Mouse (Mus musculus) stomach, embryonic 15.5 days (tissue): ENCODE measurements around the gene Astl. TPM values are rescaled to one million over a fixed set of nuclear protein-coding genes. Genes with fewer than 3 reads are reported as not detected.

Experiments
- ATAC-seq: fragments of 200-750 bp; cut with Nextera tagmentation; 2 replicates; pipeline ENCODE4 v1.8.0; 2017; ENCODE audit warnings: low read depth, moderate number of reproducible peaks, moderate TSS enrichment; ENCODE audit not compliant: insufficient read depth, low FRiP score
- H3K27ac ChIP-seq: fragments of 300-500 bp; sonication (generic); 2 replicates; pipeline ENCODE4 v1.5.1; 2015; ENCODE audit warnings: mild to moderate bottlenecking, inconsistent platforms
- H3K27me3 ChIP-seq: fragments of 300-500 bp; sonication (generic); replicated peaks from 2 replicates; pipeline ENCODE4 v1.6.1; 2015; ENCODE audit warnings: inconsistent platforms
- H3K36me3 ChIP-seq: fragments of 300-500 bp; sonication (generic); 2 replicates; pipeline ENCODE4 v1.6.1; 2015; ENCODE audit warnings: inconsistent platforms
- H3K4me1 ChIP-seq: fragments of 300-500 bp; sonication (generic); 2 replicates; pipeline ENCODE4 v1.6.1; 2015; ENCODE audit warnings: inconsistent platforms
- H3K4me2 ChIP-seq: fragments of 300-500 bp; sonication (generic); 2 replicates; pipeline ENCODE4 v1.6.1; 2015; ENCODE audit warnings: mild to moderate bottlenecking, inconsistent platforms
- H3K4me3 ChIP-seq: fragments of 300-500 bp; sonication (generic); replicated peaks from 2 replicates; pipeline ENCODE4 v1.5.1; 2015; ENCODE audit warnings: inconsistent platforms
- H3K9ac ChIP-seq: fragments of 300-500 bp; sonication (generic); 2 replicates; pipeline ENCODE4 v1.6.1; 2015; ENCODE audit warnings: inconsistent platforms
- H3K9me3 ChIP-seq: fragments of 300-500 bp; sonication (generic); 2 replicates; pipeline ENCODE4 v1.6.1; 2016; ENCODE audit warnings: inconsistent platforms
- WGBS: fragments of 180-500 bp; shearing (Covaris S2); methylation state at CpG from one replicate; pipeline ENCODE4 v1.1.7; 2015; 5-methylcytosine and 5-hydroxymethylcytosine counted together
- polyA plus RNA-seq: library from polyadenylated mRNA; unstranded; fragments of >200 nt; fragmentation: Nextera tagmentation; extraction: Ambion mirVana; gene quantifications from 2 replicates; pipeline ENCODE4 v1.2.1, GENCODE M21; 2015

Gene Astl
- polyA plus RNA-seq, 1 experiment from 2014 or later, result not detected

DNA sequence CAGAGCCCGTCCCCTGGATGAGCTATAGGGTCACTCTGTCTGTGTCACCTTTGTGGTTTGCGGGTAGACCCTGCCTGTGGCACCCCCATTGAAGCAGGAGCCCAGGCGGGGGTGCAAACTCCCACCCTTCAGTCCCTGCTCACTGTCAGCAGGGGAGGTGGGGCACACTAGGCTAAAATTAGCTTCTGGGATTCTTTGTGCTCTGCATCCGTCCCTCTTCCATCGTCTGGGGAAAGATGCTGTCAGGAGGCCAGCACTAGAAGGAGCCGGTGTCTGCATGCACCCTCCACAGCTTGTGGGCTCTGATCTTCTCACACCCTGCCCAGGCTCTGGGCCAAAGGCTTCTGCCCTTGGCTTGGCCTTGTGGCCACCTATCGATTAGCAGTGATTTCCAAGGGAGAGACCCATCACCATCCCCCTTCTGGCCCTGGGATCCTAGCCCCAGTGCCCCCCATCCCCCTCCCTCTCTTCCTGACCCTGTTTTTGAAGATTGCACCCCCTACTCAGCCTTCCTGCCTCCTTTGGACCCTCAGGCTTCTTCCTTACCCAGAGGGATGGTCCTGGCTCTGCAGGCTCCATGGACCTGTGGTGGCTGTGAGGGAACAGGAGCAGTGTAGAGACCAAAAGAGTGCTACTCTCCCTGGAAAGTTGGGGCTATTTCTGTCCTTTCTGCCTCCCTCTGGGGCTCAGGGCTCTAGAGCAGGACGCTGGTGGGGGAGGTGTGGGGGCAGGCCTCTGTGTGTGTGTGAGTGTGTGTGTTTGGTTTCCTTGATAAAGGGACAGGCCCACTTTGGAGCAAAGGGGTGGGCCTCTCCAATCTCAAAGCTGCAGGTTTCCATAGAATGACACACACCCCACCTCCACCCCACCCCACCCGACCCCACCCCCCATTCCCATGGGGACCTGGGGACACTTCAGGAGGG lies 32.4 kb downstream of the Astl start:
- no peak overlapping the region for H3K9ac ChIP-seq
- no peaks in the 10 kb centered on the region for H3K36me3 ChIP-seq
- peak overlapping the region; percentile 57; the same call in 1 of the 2 replicates for H3K27ac ChIP-seq
- peaks cover 8% of the 10 kb centered on the region; the same call in 1 of the 2 replicates for H3K27me3 ChIP-seq
- WGBS, result 26% methylated on average over 9 of the region's 9 CpGs
- H3K4me1 ChIP-seq, result peaks cover 14% of the 10 kb centered on the region
- H3K9me3 ChIP-seq, result no peaks in the 10 kb centered on the region
- H3K4me3 ChIP-seq, result no peak overlapping the region
- peak overlapping the region; percentile 8 for H3K4me2 ChIP-seq
- peak; percentile 90 for ATAC-seq

DNA sequence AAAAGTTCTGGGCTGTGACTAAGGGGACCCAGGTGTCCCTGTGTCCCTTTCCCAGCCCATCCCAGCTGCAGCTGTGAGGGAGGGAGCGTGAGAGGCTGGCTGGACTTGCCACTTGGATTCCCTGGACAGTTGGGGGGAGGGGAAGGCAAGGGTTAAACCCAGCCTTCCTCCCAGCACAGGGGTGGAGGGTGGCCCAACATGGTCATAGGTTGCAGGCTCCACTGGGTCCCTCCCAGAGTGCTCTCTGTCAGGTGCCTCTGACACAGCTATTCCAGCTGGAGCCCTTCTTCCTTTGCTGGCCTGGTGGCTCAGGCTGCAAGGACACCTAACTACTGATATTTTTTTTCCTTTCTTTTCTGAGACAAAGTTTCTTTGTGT lies 33.0 kb downstream of the Astl start:
- peaks cover 14% of the 10 kb centered on the region for H3K4me1 ChIP-seq
- H3K9me3 ChIP-seq, result no peaks in the 10 kb centered on the region
- H3K4me3 ChIP-seq, result no peak overlapping the region
- peak; percentile 80 for ATAC-seq
- no peak overlapping the region for H3K9ac ChIP-seq
- H3K27ac ChIP-seq, result 0 out of 2 replicates have a peak overlapping the region, but pooled peaks have one; percentile 35
- WGBS, result no CpG with 5 or more reads among the region's 1 CpGs
- H3K27me3 ChIP-seq, result 0 out of 2 replicates have a peak, but pooled peaks cover 2% of the 10 kb centered on the region
- no peaks in the 10 kb centered on the region for H3K36me3 ChIP-seq
- peak overlapping the region; percentile 8 for H3K4me2 ChIP-seq

DNA sequence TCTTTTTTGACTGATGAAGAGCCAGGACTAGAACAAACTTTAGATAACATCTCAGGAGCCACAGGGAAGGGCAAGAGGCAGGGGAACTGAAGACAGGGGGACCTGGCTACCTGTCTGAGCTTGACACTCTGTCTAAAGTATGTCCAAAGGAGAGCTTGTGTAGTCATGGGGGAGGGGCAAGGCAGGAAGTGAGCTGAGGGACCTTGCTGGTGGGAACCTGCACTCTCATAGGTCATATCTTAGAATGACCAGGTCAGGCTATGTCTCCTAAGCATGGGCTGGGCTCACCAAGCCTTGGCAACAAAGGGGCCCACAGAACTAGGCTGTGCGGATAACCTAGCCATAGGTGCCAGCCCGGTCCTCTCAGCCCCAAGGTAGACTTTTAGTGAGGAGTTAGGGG lies 33.6 kb downstream of the Astl start:
- 0 out of 2 replicates have a peak overlapping the region, but pooled peaks have one; percentile 35 for H3K27ac ChIP-seq
- ATAC-seq, result no peak
- 87% methylated on average over 2 of the region's 2 CpGs for WGBS

GRCm38 (mm10) chr2:127374131-127374530 lies 35.7 kb downstream of the Astl start:
- Histone ChIP-seq H3K36me3 (no peaks in the 10 kb centered on the region), H3K27ac (no peak overlapping the region), H3K4me2 (no peak overlapping the region), H3K27me3 (no peaks in the 10 kb centered on the region), H3K4me1 (peaks cover 17% of the 10 kb centered on the region), H3K4me3 (no peak overlapping the region), H3K9me3 (no peaks in the 10 kb centered on the region), H3K9ac (no peak overlapping the region)
- WGBS, result 87% methylated on average over 3 of the region's 3 CpGs
- ATAC-seq, result no peak

More for the DNA sequence above, 33.6 kb downstream of the Astl start:
- Histone ChIP-seq H3K4me1 (peaks cover 14% of the 10 kb centered on the region), H3K4me3 (no peak overlapping the region), H3K9ac (no peak overlapping the region), H3K9me3 (no peaks in the 10 kb centered on the region), H3K27me3 (no peaks in the 10 kb centered on the region), H3K4me2 (no peak overlapping the region), H3K36me3 (no peaks in the 10 kb centered on the region)

DNA sequence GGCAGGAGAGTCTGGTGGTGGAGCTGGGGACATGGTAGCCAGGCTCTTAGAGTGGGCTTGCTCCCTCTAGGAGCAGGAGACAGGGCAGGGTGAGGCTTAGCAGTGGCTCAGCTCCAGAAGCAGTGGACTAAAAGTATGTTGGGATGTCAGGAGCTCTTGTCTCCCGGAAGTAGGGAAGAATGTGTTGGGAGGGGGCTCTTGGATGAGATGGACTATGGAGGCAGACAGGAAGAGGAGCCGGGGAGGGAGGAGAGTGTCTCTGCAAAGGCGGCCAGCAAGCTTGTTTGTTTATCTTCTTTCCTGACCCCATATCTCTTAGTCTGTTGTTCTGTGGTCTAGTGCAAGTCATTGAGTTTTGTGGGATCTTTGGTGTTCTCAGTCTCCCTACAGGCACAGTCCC lies 36.6 kb downstream of the Astl start:
- ATAC-seq, result no peak
- WGBS, result 46% methylated on average over 3 of the region's 3 CpGs
- Histone ChIP-seq H3K36me3 (no peaks in the 10 kb centered on the region), H3K4me2 (no peak overlapping the region), H3K27me3 (no peaks in the 10 kb centered on the region), H3K4me3 (no peak overlapping the region), H3K27ac (no peak overlapping the region), H3K4me1 (peaks cover 12% of the 10 kb centered on the region; the same call in 1 of the 2 replicates), H3K9me3 (no peaks in the 10 kb centered on the region), H3K9ac (no peak overlapping the region)

DNA sequence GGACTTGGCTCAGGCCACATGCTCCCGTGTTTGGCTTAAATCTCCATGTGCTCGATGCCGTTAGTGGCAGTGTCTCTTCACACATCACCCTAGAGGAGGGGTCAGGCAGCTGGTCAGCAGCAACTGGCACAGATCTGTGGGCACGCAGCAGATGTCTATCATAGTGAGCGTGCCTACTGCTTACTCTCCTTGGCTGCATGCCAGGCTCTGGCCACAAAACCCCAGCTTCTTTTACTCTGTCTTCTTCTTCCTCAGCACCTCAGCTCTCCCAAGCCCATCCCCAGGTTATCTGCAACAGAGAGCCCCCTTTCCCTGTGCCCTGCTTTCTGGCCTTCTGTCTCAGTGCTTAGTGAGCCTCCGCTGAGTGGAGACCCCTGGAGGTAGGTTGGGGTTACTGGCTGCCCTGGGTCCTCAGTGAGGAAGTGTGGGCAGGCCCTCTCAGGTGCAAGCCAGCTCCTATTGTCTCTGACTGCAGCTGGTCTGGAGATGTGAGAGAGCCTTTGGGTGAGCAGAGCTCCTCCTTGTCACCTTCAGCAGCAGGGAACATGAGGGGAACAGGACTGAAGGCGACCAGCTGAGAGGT lies 37.4 kb downstream of the Astl start:
- ATAC-seq, result no peak
- no peaks in the 10 kb centered on the region for H3K36me3 ChIP-seq
- WGBS, result 54% methylated on average over 7 of the region's 7 CpGs
- no peak overlapping the region for H3K27ac ChIP-seq
- H3K9ac ChIP-seq, result no peak overlapping the region
- H3K9me3 ChIP-seq, result no peaks in the 10 kb centered on the region
- peaks cover 6% of the 10 kb centered on the region; the same call in 1 of the 2 replicates for H3K4me1 ChIP-seq
- H3K27me3 ChIP-seq, result no peaks in the 10 kb centered on the region
- no peak overlapping the region for H3K4me3 ChIP-seq
- H3K4me2 ChIP-seq, result no peak overlapping the region

DNA sequence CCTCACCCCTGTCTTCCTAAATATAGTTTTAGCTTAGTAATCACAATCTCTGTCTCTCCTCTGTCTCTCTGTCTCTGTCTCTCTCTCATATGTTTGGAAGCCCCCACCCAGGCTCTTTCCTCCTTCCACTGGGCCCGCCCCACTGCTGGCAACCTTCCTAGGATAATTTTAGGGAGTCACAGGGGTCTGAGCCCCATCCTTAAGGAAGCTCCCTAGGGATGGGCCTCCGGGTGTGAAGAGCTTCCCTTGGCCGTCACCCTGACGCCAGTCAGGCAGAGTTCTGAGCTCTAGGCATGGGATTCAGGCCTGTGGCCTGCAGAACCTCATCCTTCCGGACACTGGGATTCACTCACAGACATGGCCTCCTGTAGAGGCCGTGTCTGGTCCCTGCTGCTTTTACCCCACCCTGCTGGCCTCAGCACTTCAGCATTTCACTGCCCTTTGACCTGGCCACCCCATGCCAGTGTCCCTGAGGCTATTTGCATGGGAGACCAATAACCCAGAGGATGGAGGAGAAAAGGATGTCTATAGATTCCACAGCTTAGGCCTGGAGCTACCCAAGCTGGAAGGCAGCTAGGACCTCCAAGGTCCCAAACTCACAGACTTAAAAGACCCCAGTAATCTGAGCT lies 38.1 kb downstream of the Astl start:
- 71% methylated on average over 6 of the region's 6 CpGs for WGBS
- H3K36me3 ChIP-seq, result no peaks in the 10 kb centered on the region
- no peak overlapping the region for H3K9ac ChIP-seq
- no peak for ATAC-seq
- H3K27ac ChIP-seq, result no peak overlapping the region
- no peaks in the 10 kb centered on the region for H3K27me3 ChIP-seq
- no peak overlapping the region for H3K4me2 ChIP-seq
- H3K4me3 ChIP-seq, result no peak overlapping the region
- no peaks in the 10 kb centered on the region for H3K9me3 ChIP-seq
- H3K4me1 ChIP-seq, result peaks cover 3% of the 10 kb centered on the region; the same call in 1 of the 2 replicates

DNA sequence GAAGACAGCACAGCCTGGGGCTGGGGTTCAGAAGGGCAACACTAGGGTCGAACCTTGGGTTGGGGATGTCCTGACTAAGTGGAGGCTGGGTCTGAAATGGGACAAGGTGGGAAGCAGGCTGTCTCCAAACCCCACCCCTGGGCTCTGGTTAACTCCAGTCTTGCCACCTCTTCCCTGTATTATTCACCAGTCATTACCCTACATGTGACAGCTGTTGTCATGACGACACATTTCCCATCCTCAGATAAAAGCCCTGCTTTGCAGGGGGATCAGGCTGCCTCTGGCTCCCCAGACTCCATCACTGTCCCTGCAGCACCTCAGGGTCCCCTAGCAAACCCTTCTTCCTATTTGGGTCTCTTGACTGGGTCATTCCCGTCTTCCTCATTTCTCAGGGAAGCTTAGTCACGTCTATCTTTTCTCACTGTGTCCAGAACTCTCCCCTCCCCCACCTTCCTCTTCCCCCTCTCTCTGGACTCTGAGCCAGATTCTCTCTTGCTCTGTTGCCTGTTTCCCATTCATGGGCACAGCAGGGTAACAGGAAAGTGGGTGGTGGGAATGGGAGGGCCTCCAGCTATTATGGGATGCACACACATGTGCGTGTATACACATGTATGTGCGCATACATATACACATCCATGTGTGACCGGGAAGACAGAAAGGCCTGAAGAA lies 39.6 kb downstream of the Astl start:
- Histone ChIP-seq H3K9me3 (no peaks in the 10 kb centered on the region), H3K4me1 (peaks cover 3% of the 10 kb centered on the region; the same call in 1 of the 2 replicates), H3K4me2 (no peak overlapping the region), H3K9ac (no peak overlapping the region), H3K36me3 (no peaks in the 10 kb centered on the region), H3K27ac (no peak overlapping the region), H3K4me3 (no peak overlapping the region), H3K27me3 (no peaks in the 10 kb centered on the region)
- no peak for ATAC-seq
- WGBS, result 63% methylated on average over 7 of the region's 7 CpGs

- no peak for ATAC-seq
- peaks cover 3% of the 10 kb centered on the region; the same call in 1 of the 2 replicates for H3K4me1 ChIP-seq
- H3K9me3 ChIP-seq, result no peaks in the 10 kb centered on the region
- no peak overlapping the region for H3K4me3 ChIP-seq
- no peak overlapping the region for H3K27ac ChIP-seq
- H3K36me3 ChIP-seq, result no peaks in the 10 kb centered on the region
- 39% methylated on average over 7 of the region's 7 CpGs for WGBS
- H3K4me2 ChIP-seq, result no peak overlapping the region
- H3K9ac ChIP-seq, result no peak overlapping the region
- H3K27me3 ChIP-seq, result no peaks in the 10 kb centered on the region
Measured at GRCm38 (mm10) chr2:127378611-127378990, 40.2 kb downstream of the Astl start.

- H3K27me3 ChIP-seq, result no peaks in the 10 kb centered on the region
- H3K4me1 ChIP-seq, result peaks cover 3% of the 10 kb centered on the region; the same call in 1 of the 2 replicates
- H3K9me3 ChIP-seq, result no peaks in the 10 kb centered on the region
- WGBS, result 63% methylated on average over 3 of the region's 3 CpGs
- H3K9ac ChIP-seq, result no peak overlapping the region
- no peaks in the 10 kb centered on the region for H3K36me3 ChIP-seq
- ATAC-seq, result no peak
- H3K4me3 ChIP-seq, result no peak overlapping the region
- H3K4me2 ChIP-seq, result no peak overlapping the region
- H3K27ac ChIP-seq, result no peak overlapping the region
Measured at GRCm38 (mm10) chr2:127379250-127379649, 40.8 kb downstream of the Astl start.

DNA sequence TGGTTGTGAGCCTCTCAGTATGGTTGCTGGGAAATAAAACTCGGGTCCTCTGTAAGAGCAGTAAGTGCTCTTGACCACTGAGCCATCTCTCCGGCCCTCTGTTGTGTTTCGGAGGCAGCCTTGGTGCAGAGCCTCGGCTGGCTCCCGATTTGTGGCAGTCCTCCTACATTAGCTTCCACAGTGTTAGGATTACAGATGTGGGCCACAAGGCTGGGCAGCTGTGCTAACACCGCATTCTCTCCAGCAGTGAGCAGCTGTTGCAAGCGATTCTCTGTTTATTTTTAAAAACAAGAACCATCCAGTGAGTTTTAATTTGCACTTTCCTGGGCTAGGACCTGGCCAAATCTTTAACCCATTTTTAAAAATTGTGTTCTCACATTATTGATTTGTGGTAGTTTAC lies 45.4 kb downstream of the Astl start:
- WGBS, result 42% methylated on average over 7 of the region's 7 CpGs
- ATAC-seq, result no peak

More for the DNA sequence above, 45.4 kb downstream of the Astl start:
- Histone ChIP-seq H3K4me2 (no peak overlapping the region), H3K4me1 (no peaks in the 10 kb centered on the region), H3K27ac (no peak overlapping the region), H3K36me3 (no peaks in the 10 kb centered on the region), H3K9ac (no peak overlapping the region), H3K9me3 (no peaks in the 10 kb centered on the region), H3K4me3 (no peak overlapping the region), H3K27me3 (no peaks in the 10 kb centered on the region)
